Mouse (Mus musculus) C2C12 (cell line): ENCODE data around the gene Ssbp2. TPM values are rescaled to one million over a fixed set of nuclear protein-coding genes. Genes with fewer than 3 reads are reported as not detected.
A peak's percentile ranks its signal among the peaks of the same experiment; 100 is the strongest.

ENCODE experiments used
- H3K27me3 ChIP-seq: one replicate; pipeline ENCODE4 v1.6.1; 2011; ENCODE audit not compliant: control insufficient read depth, insufficient read depth, insufficient read length
- H3K36me3 ChIP-seq: one replicate; pipeline ENCODE4 v1.6.1; 2011; ENCODE audit not compliant: control insufficient read depth, insufficient read depth
- H3K4me3 ChIP-seq: one replicate; pipeline ENCODE4 v1.5.1; 2011; ENCODE audit warnings: mild to moderate bottlenecking, control low read depth; ENCODE audit not compliant: poor library complexity, insufficient read depth, severe bottlenecking
- H3K79me2 ChIP-seq: one replicate; pipeline ENCODE4 v1.6.1; 2011; ENCODE audit not compliant: control insufficient read depth, insufficient read depth
- H3K79me3 ChIP-seq: one replicate; pipeline ENCODE4 v1.6.1; 2011; ENCODE audit warnings: low read depth, control low read depth
- H3ac ChIP-seq: one replicate; pipeline ENCODE3; 2011; ENCODE audit warnings: low read depth; ENCODE audit not compliant: control insufficient read depth, insufficient read length
- CEBPB ChIP-seq: IDR thresholded peaks from one replicate; pipeline ENCODE4 v1.6.1; 2011; ENCODE audit warnings: low read depth, mild to moderate bottlenecking, control low read depth, moderate library complexity
- CTCF ChIP-seq: IDR thresholded peaks from one replicate; pipeline ENCODE4 v1.5.1; 2011; ENCODE audit not compliant: control insufficient read depth, insufficient read depth, insufficient read length
- FOSL1 ChIP-seq: IDR thresholded peaks from one replicate; pipeline ENCODE4 v1.8.0; 2011; ENCODE audit warnings: mild to moderate bottlenecking, low read length; ENCODE audit not compliant: poor library complexity, insufficient read depth, severe bottlenecking
- MAX ChIP-seq: IDR thresholded peaks from one replicate; pipeline ENCODE4 v1.6.1; 2011; ENCODE audit warnings: mild to moderate bottlenecking, control low read depth
- MYOD1 ChIP-seq: IDR thresholded peaks from one replicate; pipeline ENCODE4 v1.6.1; 2011; ENCODE audit warnings: low read depth; ENCODE audit not compliant: control insufficient read depth, insufficient read length
- MYOG ChIP-seq: IDR thresholded peaks from one replicate; pipeline ENCODE4 v1.6.1; 2011; ENCODE audit not compliant: control insufficient read depth, insufficient read length; ENCODE audit errors: extremely low read depth
- USF1 ChIP-seq: IDR thresholded peaks from one replicate; pipeline ENCODE4 v1.6.1; 2011; ENCODE audit warnings: low read depth, mild to moderate bottlenecking, control low read depth, moderate library complexity
- polyA plus RNA-seq: library from polyadenylated mRNA; unstranded; fragments of >200 nt; fragmentation: generic; extraction: Trizol; gene quantifications from one replicate; pipeline ENCODE4 v1.2.1, GENCODE M21; 2012; ENCODE audit warnings: missing spikeins

Ssbp2 gene
- polyA plus RNA-seq, 1 experiment: 22.5 TPM

GRCm38 (mm10) chr13:91681474-91681873, 221.4 kb downstream of the Ssbp2 start:
- Histone ChIP-seq H3K79me2 (no peaks in the 10 kb centered on the region), H3K4me3 (no peak overlapping the region), H3K79me3 (no peaks in the 10 kb centered on the region), H3ac (no peak overlapping the region), H3K27me3 (no peaks in the 10 kb centered on the region), H3K36me3 (no peaks in the 10 kb centered on the region)
- no peak for TF ChIP-seq USF1
- no peak for TF ChIP-seq MAX
- TF ChIP-seq FOSL1: no peak
- TF ChIP-seq CEBPB: no peak
- no peak for TF ChIP-seq CTCF

GRCm38 (mm10) chr13:91690118-91690517, 230.0 kb downstream of the Ssbp2 start:
- no peak for TF ChIP-seq CEBPB
- TF ChIP-seq MYOD1: no peak
- TF ChIP-seq CTCF: no peak
- no peak for TF ChIP-seq FOSL1
- TF ChIP-seq USF1: no peak
- no peak for TF ChIP-seq MYOG
- no peak for TF ChIP-seq MAX
- H3K79me3 ChIP-seq: no peaks in the 10 kb centered on the region
- H3K79me2 ChIP-seq: no peaks in the 10 kb centered on the region
- no peak overlapping the region for H3ac ChIP-seq
- H3K27me3 ChIP-seq: no peaks in the 10 kb centered on the region
- H3K4me3 ChIP-seq: no peak overlapping the region
- H3K36me3 ChIP-seq: no peaks in the 10 kb centered on the region

GRCm38 (mm10) chr13:91693615-91694014, 233.5 kb downstream of the Ssbp2 start:
- H3K79me2 ChIP-seq: no peaks in the 10 kb centered on the region
- no peaks in the 10 kb centered on the region for H3K27me3 ChIP-seq
- H3K79me3 ChIP-seq: no peaks in the 10 kb centered on the region
- H3K36me3 ChIP-seq: no peaks in the 10 kb centered on the region
- no peak overlapping the region for H3K4me3 ChIP-seq
- H3ac ChIP-seq: no peak overlapping the region
- TF ChIP-seq CTCF (no peak), CEBPB (no peak), USF1 (no peak), MAX (no peak), MYOD1 (no peak), FOSL1 (no peak), MYOG (no peak)

- H3ac ChIP-seq: no peak overlapping the region
- H3K79me2 ChIP-seq: no peaks in the 10 kb centered on the region
- H3K27me3 ChIP-seq: no peaks in the 10 kb centered on the region
- H3K4me3 ChIP-seq: no peak overlapping the region
- H3K36me3 ChIP-seq: no peaks in the 10 kb centered on the region
- H3K79me3 ChIP-seq: no peaks in the 10 kb centered on the region
- no peak for TF ChIP-seq FOSL1
- no peak for TF ChIP-seq USF1
- no peak for TF ChIP-seq MYOG
- TF ChIP-seq CEBPB: no peak
- TF ChIP-seq CTCF: no peak
These were observed 235.3 kb downstream of the Ssbp2 start for GRCm38 (mm10) chr13:91695406-91695805.

- TF ChIP-seq FOSL1: no peak
- no peak for TF ChIP-seq MYOD1
- TF ChIP-seq CEBPB: no peak
- no peak for TF ChIP-seq MYOG
- no peak for TF ChIP-seq USF1
- no peak for TF ChIP-seq CTCF
- no peak for TF ChIP-seq MAX
- no peaks in the 10 kb centered on the region for H3K36me3 ChIP-seq
- no peaks in the 10 kb centered on the region for H3K27me3 ChIP-seq
- no peaks in the 10 kb centered on the region for H3K79me3 ChIP-seq
- no peaks in the 10 kb centered on the region for H3K79me2 ChIP-seq
- H3K4me3 ChIP-seq: no peak overlapping the region
- no peak overlapping the region for H3ac ChIP-seq
These were observed 236.1 kb downstream of the Ssbp2 start for GRCm38 (mm10) chr13:91696109-91696645.

GRCm38 (mm10) chr13:91697011-91697410, 236.9 kb downstream of the Ssbp2 start:
- no peak overlapping the region for H3K4me3 ChIP-seq
- H3ac ChIP-seq: no peak overlapping the region
- no peaks in the 10 kb centered on the region for H3K79me2 ChIP-seq
- no peaks in the 10 kb centered on the region for H3K27me3 ChIP-seq
- TF ChIP-seq MYOG: no peak
- TF ChIP-seq MYOD1: peak; percentile 87
- no peaks in the 10 kb centered on the region for H3K79me3 ChIP-seq
- no peaks in the 10 kb centered on the region for H3K36me3 ChIP-seq
